Mouse (Mus musculus) gastrocnemius, postnatal 36 days (tissue): ENCODE data around the gene Ssh2. TPM values are rescaled to one million over a fixed set of nuclear protein-coding genes. Genes with fewer than 3 reads are reported as not detected.
A peak's percentile ranks its signal among the peaks of the same experiment; 100 is the strongest.
"Not testable (repeated sequence)": the region's sequence is repeated elsewhere in the genome, so short reads cannot be mapped to it uniquely, and the experiment has no call there.

Experiments
- DNase-seq, 2 experiments: peaks; one replicate each; pipeline ENCODE4 v3.0.0; 2022
- intact Hi-C: fragments of 180-260 bp; cut with DNase I; formaldehyde crosslinking; loops from one replicate; pipeline ENCODE4 v1.15.1; 2025
- total RNA-seq, 2 experiments: library from RNA; stranded (reverse); gene quantifications; 2 replicates each; pipeline ENCODE4 v1.2.3; 2021

Ssh2 gene
- total RNA-seq, 2 experiments from 2014 or later: 39.4 to 43.4 TPM

GRCm38 (mm10) chr11:77385706-77386690 is 169.9 kb downstream of the Ssh2 start:
- DNase-seq: peak in 1 of 2 experiments; percentile 35
- intact Hi-C loops: no loop called here

- DNase-seq, intact Hi-C loops: not testable (repeated sequence)
Observed at GRCm38 (mm10) chr11:77388197-77388596, 172.1 kb downstream of the Ssh2 start.

- no peak for DNase-seq
- intact Hi-C loops: no loop called here
Observed at GRCm38 (mm10) chr11:77395539-77395938, 179.5 kb downstream of the Ssh2 start.

- intact Hi-C loops: no loop called here
- no peak for DNase-seq
Observed at GRCm38 (mm10) chr11:77402508-77402907, 186.4 kb downstream of the Ssh2 start.

GRCm38 (mm10) chr11:77406329-77406728 is 190.2 kb downstream of the Ssh2 start:
- intact Hi-C loops: no loop called here
- DNase-seq: no peak

- intact Hi-C loops: no loop called here
- DNase-seq: peak in 1 of 2 experiments; percentile 30
Observed at GRCm38 (mm10) chr11:77409879-77410278, 193.8 kb downstream of the Ssh2 start.

- intact Hi-C loops: no loop called here
- no peak for DNase-seq
Observed at GRCm38 (mm10) chr11:77411284-77411683, 195.2 kb downstream of the Ssh2 start.

- intact Hi-C loops: no loop called here
- no peak for DNase-seq
Observed at GRCm38 (mm10) chr11:77414141-77414839, 198.2 kb downstream of the Ssh2 start.

- intact Hi-C loops: no loop called here
Observed at GRCm38 (mm10) chr11:77416212-77417000, 200.3 kb downstream of the Ssh2 start.

GRCm38 (mm10) chr11:77418021-77418420 is 201.9 kb downstream of the Ssh2 start:
- intact Hi-C loops: no loop called here
- DNase-seq: no peak

More at GRCm38 (mm10) chr11:77416212-77417000, 200.3 kb downstream of the Ssh2 start:
- DNase-seq: peak; percentile 35 to 60

GRCm38 (mm10) chr11:77423175-77423859 is 207.2 kb downstream of the Ssh2 start:
- no peak for DNase-seq

GRCm38 (mm10) chr11:77428446-77428845 is 212.4 kb downstream of the Ssh2 start:
- intact Hi-C loops: no loop called here
- no peak for DNase-seq

More at GRCm38 (mm10) chr11:77423175-77423859, 207.2 kb downstream of the Ssh2 start:
- intact Hi-C loops: loop anchor here (5.0 kb wide), 1 partner anchor 76 kb away; no protein-coding TSS in a partner anchor

GRCm38 (mm10) chr11:77437026-77437425 is 220.9 kb downstream of the Ssh2 start:
- intact Hi-C loops: no loop called here
- DNase-seq: no peak

- DNase-seq: no peak
- intact Hi-C loops: loop anchor here (5.0 kb wide), 1 partner anchor 93 kb away; no protein-coding TSS in a partner anchor
Observed at GRCm38 (mm10) chr11:77440081-77440480, 224.0 kb downstream of the Ssh2 start.

- intact Hi-C loops: loop anchor here (5.0 kb wide), 1 partner anchor 94 kb away; no protein-coding TSS in a partner anchor
- DNase-seq: no peak
Observed at GRCm38 (mm10) chr11:77441020-77441419, 224.9 kb downstream of the Ssh2 start.

- intact Hi-C loops: loop anchor here (5.0 kb wide), 1 partner anchor 95 kb away; no protein-coding TSS in a partner anchor
- DNase-seq: peak; percentile 44 to 58
Observed at GRCm38 (mm10) chr11:77442186-77443170, 226.4 kb downstream of the Ssh2 start.

GRCm38 (mm10) chr11:77444939-77445338 is 228.9 kb downstream of the Ssh2 start:
- intact Hi-C loops: loop anchor here (5.0 kb wide), 1 partner anchor 98 kb away; no protein-coding TSS in a partner anchor

GRCm38 (mm10) chr11:77446628-77447041 is 230.5 kb downstream of the Ssh2 start:
- peak; percentile 62 to 64 for DNase-seq
- intact Hi-C loops: loop anchor here (2.0 kb wide), 1 partner anchor 130 kb away; no protein-coding TSS in a partner anchor

More at GRCm38 (mm10) chr11:77444939-77445338, 228.9 kb downstream of the Ssh2 start:
- no peak for DNase-seq
